Mouse (Mus musculus) mammary gland, adult 2 months (tissue): ENCODE data around the gene E2f1. TPM values are rescaled to one million over a fixed set of nuclear protein-coding genes. Genes with fewer than 3 reads are reported as not detected.

Experiments
- polyA plus RNA-seq: library from polyadenylated mRNA; depleted of rRNA; stranded (reverse); fragments of >200 nt; gene quantifications from 2 replicates; pipeline ENCODE4 v1.2.3, GENCODE M21; 2012; ENCODE audit warnings: low replicate concordance; rRNA removed

The E2f1 gene
- 5.8 and 8.5 TPM in 2 replicates for polyA plus RNA-seq

GRCm38 (mm10) chr2:154569836-154570286 is at the start of gene E2f1:
E2f1 (minus strand) TSS chr2:154569892.

GRCm38 (mm10) chr2:154613118-154614115 is 43.7 kb upstream of the E2f1 start, which contains the start of the genes Zfp341 and 4930519P11Rik:
Zfp341 (plus strand) TSS chr2:154613297.
4930519P11Rik (minus strand) TSS chr2:154613437.

GRCm38 (mm10) chr2:154603638-154604153 is 34.0 kb upstream of the E2f1 start, which contains the start of gene Pxmp4:
Pxmp4 (minus strand) TSS chr2:154603708.

GRCm38 (mm10) chr2:154558264-154559039 is 11.2 kb downstream of the E2f1 start, which contains the start of gene Necab3:
Necab3 (minus strand) TSS chr2:154558890.

GRCm38 (mm10) chr2:154551476-154551875 is 18.2 kb downstream of the E2f1 start, which contains the start of gene Actl10:
Actl10 (plus strand) TSS chr2:154551776.

GRCm38 (mm10) chr2:154546711-154547110 is 23.0 kb downstream of the E2f1 start, which contains the start of gene 1700003F12Rik:
1700003F12Rik (plus strand) TSS chr2:154547085.

Other genes with a start within 250 kb of the E2f1 start
- 5.8 and 12.7 TPM in 2 replicates for gene Cdk5rap1, start 196.9 kb downstream of the E2f1 start, polyA plus RNA-seq
- gene Snta1, start 161.8 kb downstream of the E2f1 start, polyA plus RNA-seq, result 30.3 and 42.6 TPM in 2 replicates
- 10.9 and 12.3 TPM in 2 replicates for gene Cbfa2t2, start 133.4 kb downstream of the E2f1 start, polyA plus RNA-seq
- gene 1700003F12Rik, start 22.8 kb downstream of the E2f1 start, polyA plus RNA-seq, result 0.45 and 2.6 TPM in 2 replicates
- 0.14 TPM in 1 of 2 replicates, not detected in the other for gene Actl10, start 18.1 kb downstream of the E2f1 start, polyA plus RNA-seq
- gene Necab3, start 11.0 kb downstream of the E2f1 start, polyA plus RNA-seq, result 4.3 and 5.1 TPM in 2 replicates
- 72.3 and 84.3 TPM in 2 replicates for gene Pxmp4, start 33.8 kb upstream of the E2f1 start, polyA plus RNA-seq
- 6.2 and 7.6 TPM in 2 replicates for gene Zfp341, start 43.4 kb upstream of the E2f1 start, polyA plus RNA-seq
- 1.5 and 2.1 TPM in 2 replicates for gene 4930519P11Rik, start 43.5 kb upstream of the E2f1 start, polyA plus RNA-seq
- gene Chmp4b, start 81.8 kb upstream of the E2f1 start, polyA plus RNA-seq, result 63.7 and 64.4 TPM in 2 replicates
- gene Gm14214, start 200.1 kb upstream of the E2f1 start, polyA plus RNA-seq, result not detected in 2 replicates
- 137 and 220 TPM in 2 replicates for gene Raly, start 221.2 kb upstream of the E2f1 start, polyA plus RNA-seq
- 0.60 TPM in 1 of 2 replicates, not detected in the other for gene a, start 221.5 kb upstream of the E2f1 start, polyA plus RNA-seq